Mouse (Mus musculus): ENCODE data around the gene Des. TPM values are rescaled to one million over a fixed set of nuclear protein-coding genes. Genes with fewer than 3 reads are reported as not detected.

Des gene
- polyA plus RNA-seq, 1 experiment: 3.2 TPM

- no peak overlapping the region for H3K4me3 ChIP-seq (ENCODE audit: insufficient read depth, low read length)
- no peak overlapping the region for H3K27ac ChIP-seq (ENCODE audit: insufficient read depth, low read length)
- H3K4me1 ChIP-seq (ENCODE audit: control insufficient read depth, insufficient read depth, low read length): no peaks in the 10 kb centered on the region
- TF ChIP-seq CTCF (IDR thresholded peaks at IDR 0.05; ENCODE audit: extremely low read depth, insufficient read depth, low read length) (no peak), POLR2A (IDR thresholded peaks at IDR 0.05; ENCODE audit: extremely low read depth, insufficient read depth, low read length) (no peak)
Measured at GRCm38 (mm10) chr1:75319166-75319565, 41.0 kb upstream of the Des start.

DNA sequence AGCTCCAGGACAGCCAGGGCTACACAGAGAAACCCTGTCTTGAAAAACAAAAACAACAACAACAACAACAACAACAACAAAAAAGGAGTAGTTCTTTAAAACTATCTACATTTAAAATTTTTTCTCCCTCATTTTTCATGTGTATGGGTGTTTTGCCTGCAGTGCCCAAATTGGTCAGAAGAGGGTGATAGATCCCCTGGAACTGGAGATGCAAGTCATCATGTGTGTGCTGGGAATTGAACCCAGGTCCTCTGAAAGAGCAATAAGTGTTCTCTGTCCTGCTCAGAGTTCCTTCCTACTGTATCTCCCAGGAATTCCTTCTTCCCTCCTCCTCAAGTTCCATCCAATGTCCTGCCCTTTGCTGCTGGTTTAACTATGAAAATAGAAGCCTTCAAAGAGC lies 32.7 kb upstream of the Des start:
- Histone ChIP-seq H3K27ac (ENCODE audit: insufficient read depth, low read length) (no peak overlapping the region), H3K4me3 (ENCODE audit: insufficient read depth, low read length) (no peak overlapping the region), H3K4me1 (ENCODE audit: control insufficient read depth, insufficient read depth, low read length) (no peaks in the 10 kb centered on the region)
- TF ChIP-seq POLR2A (IDR thresholded peaks at IDR 0.05; ENCODE audit: extremely low read depth, insufficient read depth, low read length) (no peak), CTCF (IDR thresholded peaks at IDR 0.05; ENCODE audit: extremely low read depth, insufficient read depth, low read length) (no peak)

DNA sequence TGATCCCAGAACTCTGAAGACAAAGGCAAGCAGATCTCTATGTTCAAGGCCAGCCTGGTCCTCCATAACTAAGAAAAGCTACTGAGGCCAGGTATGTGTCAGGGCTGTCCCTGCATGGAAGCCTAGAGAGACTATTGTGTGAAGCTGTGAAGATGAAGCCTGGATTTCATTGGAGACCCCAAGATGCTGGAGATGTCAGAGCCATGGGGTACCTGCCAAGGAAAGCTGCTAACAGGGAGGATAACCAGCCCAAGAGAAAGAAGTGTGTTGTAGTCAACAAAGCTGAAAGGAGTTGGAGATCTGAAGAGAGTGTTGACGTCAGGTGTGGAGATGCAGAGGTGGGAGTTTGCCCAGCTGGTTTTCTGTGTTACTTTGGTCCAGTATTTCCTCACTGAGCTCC lies 28.9 kb upstream of the Des start:
- TF ChIP-seq POLR2A (IDR thresholded peaks at IDR 0.05; ENCODE audit: extremely low read depth, insufficient read depth, low read length) (no peak), CTCF (IDR thresholded peaks at IDR 0.05; ENCODE audit: extremely low read depth, insufficient read depth, low read length) (no peak)
- Histone ChIP-seq H3K27ac (ENCODE audit: insufficient read depth, low read length) (no peak overlapping the region), H3K4me1 (ENCODE audit: control insufficient read depth, insufficient read depth, low read length) (no peaks in the 10 kb centered on the region), H3K4me3 (ENCODE audit: insufficient read depth, low read length) (no peak overlapping the region)

GRCm38 (mm10) chr1:75336461-75336860 lies 23.7 kb upstream of the Des start:
- H3K27ac ChIP-seq (ENCODE audit: insufficient read depth, low read length): no peak overlapping the region

GRCm38 (mm10) chr1:75337097-75337496 lies 23.0 kb upstream of the Des start:
- TF ChIP-seq POLR2A (IDR thresholded peaks at IDR 0.05; ENCODE audit: extremely low read depth, insufficient read depth, low read length) (no peak), CTCF (IDR thresholded peaks at IDR 0.05; ENCODE audit: extremely low read depth, insufficient read depth, low read length) (no peak)
- peaks cover 2% of the 10 kb centered on the region; the same call in 1 of the 2 replicates for H3K4me1 ChIP-seq (ENCODE audit: control insufficient read depth, insufficient read depth, low read length)
- H3K27ac ChIP-seq (ENCODE audit: insufficient read depth, low read length): no peak overlapping the region
- no peak overlapping the region for H3K4me3 ChIP-seq (ENCODE audit: insufficient read depth, low read length)

More at GRCm38 (mm10) chr1:75336461-75336860, 23.7 kb upstream of the Des start:
- H3K4me1 ChIP-seq (ENCODE audit: control insufficient read depth, insufficient read depth, low read length): peaks cover 2% of the 10 kb centered on the region; the same call in 1 of the 2 replicates
- no peak overlapping the region for H3K4me3 ChIP-seq (ENCODE audit: insufficient read depth, low read length)
- TF ChIP-seq POLR2A (IDR thresholded peaks at IDR 0.05; ENCODE audit: extremely low read depth, insufficient read depth, low read length) (no peak), CTCF (IDR thresholded peaks at IDR 0.05; ENCODE audit: extremely low read depth, insufficient read depth, low read length) (no peak)

DNA sequence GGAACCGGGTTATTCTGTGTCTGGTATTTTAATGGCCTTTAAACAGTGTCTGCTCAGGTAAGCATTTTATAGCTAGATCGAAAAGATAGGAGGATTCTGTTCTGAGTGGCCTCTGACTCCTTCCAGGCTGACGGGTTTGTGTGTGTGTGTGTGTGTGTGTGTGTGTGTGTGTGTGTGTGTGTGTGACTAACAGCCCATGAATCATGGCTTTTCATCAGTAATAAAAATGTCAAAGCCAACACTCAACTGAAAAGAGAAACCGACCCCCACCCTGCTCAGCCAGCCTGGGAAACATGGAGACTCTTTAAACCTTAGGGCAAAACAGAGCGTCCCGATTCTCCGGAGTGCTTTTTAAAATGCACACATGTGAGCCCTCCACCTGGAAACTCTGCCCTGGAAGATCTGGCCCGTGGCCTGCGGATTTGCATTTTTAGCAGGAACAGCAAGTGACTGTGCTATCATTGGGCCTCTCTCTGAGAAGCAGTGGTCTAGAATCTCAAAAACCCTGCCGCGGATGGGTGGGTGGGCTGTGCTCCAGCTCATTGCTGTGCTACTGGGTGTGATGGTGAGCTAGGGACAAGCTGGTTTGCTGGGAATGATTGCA lies 21.9 kb upstream of the Des start:
- TF ChIP-seq POLR2A (IDR thresholded peaks at IDR 0.05; ENCODE audit: extremely low read depth, insufficient read depth, low read length) (no peak), CTCF (IDR thresholded peaks at IDR 0.05; ENCODE audit: extremely low read depth, insufficient read depth, low read length) (no peak)
- Histone ChIP-seq H3K27ac (ENCODE audit: insufficient read depth, low read length) (no peak overlapping the region), H3K4me1 (ENCODE audit: control insufficient read depth, insufficient read depth, low read length) (peaks cover 2% of the 10 kb centered on the region; the same call in 1 of the 2 replicates), H3K4me3 (ENCODE audit: insufficient read depth, low read length) (no peak overlapping the region)

GRCm38 (mm10) chr1:75339337-75339736 lies 20.8 kb upstream of the Des start:
- peaks cover 2% of the 10 kb centered on the region; the same call in 1 of the 2 replicates for H3K4me1 ChIP-seq (ENCODE audit: control insufficient read depth, insufficient read depth, low read length)
- no peak overlapping the region for H3K27ac ChIP-seq (ENCODE audit: insufficient read depth, low read length)
- TF ChIP-seq CTCF (IDR thresholded peaks at IDR 0.05; ENCODE audit: extremely low read depth, insufficient read depth, low read length): no peak

GRCm38 (mm10) chr1:75340519-75340918 lies 19.6 kb upstream of the Des start:
- Histone ChIP-seq H3K4me1 (ENCODE audit: control insufficient read depth, insufficient read depth, low read length) (peaks cover 2% of the 10 kb centered on the region; the same call in 1 of the 2 replicates), H3K27ac (ENCODE audit: insufficient read depth, low read length) (no peak overlapping the region), H3K4me3 (ENCODE audit: insufficient read depth, low read length) (no peak overlapping the region)
- TF ChIP-seq CTCF (IDR thresholded peaks at IDR 0.05; ENCODE audit: extremely low read depth, insufficient read depth, low read length) (no peak), POLR2A (IDR thresholded peaks at IDR 0.05; ENCODE audit: extremely low read depth, insufficient read depth, low read length) (no peak)

More at GRCm38 (mm10) chr1:75339337-75339736, 20.8 kb upstream of the Des start:
- no peak overlapping the region for H3K4me3 ChIP-seq (ENCODE audit: insufficient read depth, low read length)

DNA sequence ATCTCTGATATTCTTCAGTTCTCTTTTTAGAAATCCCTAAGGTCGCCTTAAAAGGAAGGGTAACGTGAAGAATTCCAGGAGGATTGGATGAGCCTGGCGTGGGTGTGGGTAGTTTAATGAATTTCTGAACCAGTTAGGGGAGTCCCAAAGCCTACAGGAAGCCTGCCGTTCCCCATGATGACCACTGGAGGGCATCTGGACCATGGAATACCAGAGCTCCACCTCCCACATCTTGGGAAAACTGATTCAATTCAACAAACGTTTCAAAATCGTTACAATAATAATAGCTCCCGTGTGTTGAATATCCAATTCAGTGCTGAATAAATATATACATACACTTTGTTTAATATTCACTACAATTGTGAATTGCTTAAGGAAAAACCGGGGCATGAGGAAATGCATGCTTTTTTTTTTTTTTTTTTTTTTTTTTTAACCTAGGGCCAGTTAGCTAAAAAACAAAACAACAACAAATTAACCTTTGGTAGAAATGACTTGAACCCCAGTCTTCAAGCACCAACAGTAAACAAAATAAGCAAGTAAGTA lies 17.2 kb upstream of the Des start:
- Histone ChIP-seq H3K4me1 (ENCODE audit: control insufficient read depth, insufficient read depth, low read length) (peaks cover 2% of the 10 kb centered on the region; the same call in 1 of the 2 replicates), H3K4me3 (ENCODE audit: insufficient read depth, low read length) (no peak overlapping the region), H3K27ac (ENCODE audit: insufficient read depth, low read length) (no peak overlapping the region)
- peak; percentile 95 for TF ChIP-seq CTCF (IDR thresholded peaks at IDR 0.05; ENCODE audit: extremely low read depth, insufficient read depth, low read length)
- no peak for TF ChIP-seq POLR2A (IDR thresholded peaks at IDR 0.05; ENCODE audit: extremely low read depth, insufficient read depth, low read length)

All from cortical plate, adult 2 months (tissue).